Comparison of ENCODE assay signal across 27 mouse cellular contexts in the genomic region with DNA sequence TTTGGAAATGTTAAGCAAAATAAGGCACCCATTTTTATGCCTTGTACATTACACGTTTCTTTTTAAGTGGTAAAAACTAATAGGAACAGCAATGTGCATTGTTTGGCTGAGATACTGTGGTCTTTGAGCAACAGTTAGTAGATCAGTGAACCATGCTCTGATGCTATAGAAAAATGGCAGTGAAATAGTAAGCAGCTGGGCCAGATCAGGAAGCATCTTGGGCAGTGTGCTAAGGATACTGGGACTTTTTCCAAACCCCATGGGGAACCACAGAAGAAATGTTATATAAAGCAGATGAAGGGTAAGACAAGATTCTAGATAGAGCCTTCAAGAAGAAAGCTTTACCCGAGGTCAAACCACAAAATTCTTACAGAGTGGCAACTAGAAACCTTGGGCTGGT.
DNase-seq lines count a peak whose midpoint lies in the region; ATAC-seq and TF ChIP-seq lines count a peak whose summit lies in the region.
"Had no signal": no experiment of that assay in that cellular context is flagged by ENCODE, and none has a peak within 500 bp of the region (broad histone marks: within the 10 kb centered on the region; RNA-seq: fewer than 3 reads in every experiment).

No protein-coding gene starts in this region.

- WGBS in kidney, postnatal 0 days, result 63% methylated on average over 2 of the region's 2 CpGs
- WGBS in kidney, embryonic 14.5 days, result 67% methylated on average over 2 of the region's 2 CpGs
- 34% methylated on average over 2 of the region's 2 CpGs for WGBS in lung, embryonic 15.5 days
- WGBS in lung, postnatal 0 days, result 45% methylated on average over 2 of the region's 2 CpGs

- H3K9ac ChIP-seq in kidney, postnatal 0 days (ENCODE audit: low read depth, low read length), result no peak overlapping the region
- H3K9ac ChIP-seq in kidney, embryonic 14.5 days (ENCODE audit: low read depth, low read length), result no peak overlapping the region
- no peak overlapping the region for H3K9ac ChIP-seq in lung, embryonic 15.5 days
- H3K9ac ChIP-seq in lung, postnatal 0 days (replicated peaks; ENCODE audit: low read depth), result no peak overlapping the region
- H3K9ac ChIP-seq: embryonic facial prominence, embryonic 13.5 days; embryonic facial prominence, embryonic 15.5 days; forebrain, embryonic 12.5 days had no signal

- no peaks in the 10 kb centered on the region for H3K4me1 ChIP-seq in kidney, postnatal 0 days (replicated peaks; ENCODE audit: insufficient read depth, low read length)
- H3K4me1 ChIP-seq in kidney, embryonic 14.5 days (ENCODE audit: control insufficient read depth, insufficient read depth, low read length), result no peaks in the 10 kb centered on the region
- no peaks in the 10 kb centered on the region for H3K4me1 ChIP-seq in lung, embryonic 15.5 days
- H3K4me1 ChIP-seq in lung, postnatal 0 days (ENCODE audit: insufficient read depth, low read depth, low read length), result no peaks in the 10 kb centered on the region
- H3K4me1 ChIP-seq: embryonic facial prominence, embryonic 13.5 days; embryonic facial prominence, embryonic 15.5 days; forebrain, embryonic 10.5 days; forebrain, embryonic 12.5 days had no signal

- no peaks in the 10 kb centered on the region for H3K36me3 ChIP-seq in kidney, postnatal 0 days (ENCODE audit: insufficient read depth, low read length)
- no peaks in the 10 kb centered on the region for H3K36me3 ChIP-seq in kidney, embryonic 14.5 days (ENCODE audit: control insufficient read depth, insufficient read depth, low read length)
- H3K36me3 ChIP-seq in lung, embryonic 15.5 days, result no peaks in the 10 kb centered on the region
- H3K36me3 ChIP-seq in lung, postnatal 0 days (ENCODE audit: insufficient read depth, low read length), result no peaks in the 10 kb centered on the region
- H3K36me3 ChIP-seq: embryonic facial prominence, embryonic 13.5 days; embryonic facial prominence, embryonic 15.5 days; forebrain, embryonic 10.5 days; forebrain, embryonic 12.5 days had no signal

- ATAC-seq in kidney, postnatal 0 days (replicated peaks; ENCODE audit: low FRiP score, low read depth), result no peak
- ATAC-seq in kidney, embryonic 14.5 days (ENCODE audit: low FRiP score, low TSS enrichment), result no peak
- peak; percentile 57; the same call in 1 of the 2 replicates for ATAC-seq in lung, embryonic 15.5 days (ENCODE audit: borderline replicate concordance, extremely low read depth, low FRiP score, low TSS enrichment)
- no peak; the same call in 1 of the 2 replicates for ATAC-seq in lung, postnatal 0 days
- ATAC-seq: activated CD4-positive, CD25-positive, alpha-beta regulatory T cell, adult 4 months; forebrain, embryonic 14.5 days; forebrain, embryonic 16.5 days; Patski had no signal

- H3K9me3 ChIP-seq in kidney, postnatal 0 days (replicated peaks; ENCODE audit: low read length), result no peaks in the 10 kb centered on the region
- H3K9me3 ChIP-seq in kidney, embryonic 14.5 days (ENCODE audit: control insufficient read depth, low read length), result no peaks in the 10 kb centered on the region
- H3K9me3 ChIP-seq in lung, embryonic 15.5 days, result no peaks in the 10 kb centered on the region
- no peaks in the 10 kb centered on the region for H3K9me3 ChIP-seq in lung, postnatal 0 days (ENCODE audit: low read length)
- H3K9me3 ChIP-seq: embryonic facial prominence, embryonic 13.5 days; embryonic facial prominence, embryonic 15.5 days; forebrain, embryonic 10.5 days; forebrain, embryonic 12.5 days had no signal

- H3K4me2 ChIP-seq in kidney, postnatal 0 days (ENCODE audit: low read length), result no peak overlapping the region
- no peak overlapping the region for H3K4me2 ChIP-seq in kidney, embryonic 14.5 days (replicated peaks; ENCODE audit: low read depth, low read length)
- no peak overlapping the region for H3K4me2 ChIP-seq in lung, embryonic 15.5 days
- H3K4me2 ChIP-seq in lung, postnatal 0 days (replicated peaks; ENCODE audit: low read depth, low read length), result no peak overlapping the region
- H3K4me2 ChIP-seq: embryonic facial prominence, embryonic 13.5 days; embryonic facial prominence, embryonic 15.5 days; forebrain, embryonic 12.5 days had no signal

- TF ChIP-seq CTCF in kidney, postnatal 0 days (IDR thresholded peaks at IDR 0.05; ENCODE audit: low read depth), result no peak
- no peak for TF ChIP-seq CTCF in lung, postnatal 0 days (IDR thresholded peaks at IDR 0.05)

- TF ChIP-seq EP300 in lung, postnatal 0 days (IDR thresholded peaks at IDR 0.05), result no peak

- H3K27me3 ChIP-seq in kidney, postnatal 0 days (ENCODE audit: insufficient read depth, low read length), result no peaks in the 10 kb centered on the region
- H3K27me3 ChIP-seq in kidney, embryonic 14.5 days (ENCODE audit: control insufficient read depth, insufficient read depth, low read length), result no peaks in the 10 kb centered on the region
- H3K27me3 ChIP-seq in lung, embryonic 15.5 days, result no peaks in the 10 kb centered on the region
- H3K27me3 ChIP-seq in lung, postnatal 0 days (replicated peaks; ENCODE audit: insufficient read depth, low read length), result no peaks in the 10 kb centered on the region
- H3K27me3 ChIP-seq: embryonic facial prominence, embryonic 13.5 days; embryonic facial prominence, embryonic 15.5 days; forebrain, embryonic 12.5 days had no signal

- no peak overlapping the region for H3K27ac ChIP-seq in kidney, postnatal 0 days
- no peak overlapping the region for H3K27ac ChIP-seq in kidney, embryonic 14.5 days (ENCODE audit: low read depth, low read length)
- no peak overlapping the region for H3K27ac ChIP-seq in lung, embryonic 15.5 days
- H3K27ac ChIP-seq in lung, postnatal 0 days (ENCODE audit: low read length), result no peak overlapping the region
- H3K27ac ChIP-seq: embryonic facial prominence, embryonic 13.5 days; embryonic facial prominence, embryonic 15.5 days; forebrain, embryonic 10.5 days; forebrain, embryonic 12.5 days had no signal

- no peak overlapping the region for H3K4me3 ChIP-seq in kidney, postnatal 0 days (replicated peaks; ENCODE audit: low read depth, low read length)
- H3K4me3 ChIP-seq in kidney, embryonic 14.5 days (ENCODE audit: low read length), result no peak overlapping the region
- no peak overlapping the region for H3K4me3 ChIP-seq in lung, embryonic 15.5 days
- H3K4me3 ChIP-seq in lung, postnatal 0 days (ENCODE audit: low read depth, low read length), result no peak overlapping the region
- H3K4me3 ChIP-seq: embryonic facial prominence, embryonic 13.5 days; embryonic facial prominence, embryonic 15.5 days; erythroblast, embryonic 14.5 days; forebrain, embryonic 10.5 days; forebrain, embryonic 12.5 days had no signal

- peak; percentile 28 for DNase-seq in kidney, postnatal 0 days (ENCODE audit: low spot score)
- DNase-seq in lung, postnatal 25 days (ENCODE audit: low spot score), result no peak
- peak; percentile 34 for DNase-seq in lung, postnatal 0 days (ENCODE audit: low spot score)
- no peak for DNase-seq in lung, postnatal 14 days
- DNase-seq in brain, adult 2 months (ENCODE audit: low read depth, low spot score), result peak; percentile 32
- DNase-seq in ovary, postnatal 36 days (ENCODE audit: low spot score), result no peak
- DNase-seq: adrenal gland, adult 8-10 months; adrenal gland, postnatal 14 days; adrenal gland, postnatal 36 days; cerebellum, adult 11 months; cerebellum, adult 18-20 months; cerebellum, adult 8-10 months; cerebellum, adult 9-11 months; cerebellum, postnatal 14 days; cerebellum, postnatal 36 days; embryo, embryonic 11 days had no signal

Comparison
In these comparisons a context has a peak if more than half of its experiments do, and no peak if none do; other contexts are left out.
1. DNase-seq: peak in kidney, postnatal 0 days (single experiment), lung, postnatal 0 days (single experiment) and brain, adult 2 months (single experiment); none in lung, postnatal 25 days (single experiment), lung, postnatal 14 days (single experiment) and ovary, postnatal 36 days (single experiment).